Mouse (Mus musculus): ENCODE data around the gene Rnasel.
A peak's percentile ranks its signal among the peaks of the same experiment; 100 is the strongest.
"Not testable (repeated sequence)": the region's sequence is repeated elsewhere in the genome, so short reads cannot be mapped to it uniquely, and the experiment has no call there.

Gene Rnasel

DNA sequence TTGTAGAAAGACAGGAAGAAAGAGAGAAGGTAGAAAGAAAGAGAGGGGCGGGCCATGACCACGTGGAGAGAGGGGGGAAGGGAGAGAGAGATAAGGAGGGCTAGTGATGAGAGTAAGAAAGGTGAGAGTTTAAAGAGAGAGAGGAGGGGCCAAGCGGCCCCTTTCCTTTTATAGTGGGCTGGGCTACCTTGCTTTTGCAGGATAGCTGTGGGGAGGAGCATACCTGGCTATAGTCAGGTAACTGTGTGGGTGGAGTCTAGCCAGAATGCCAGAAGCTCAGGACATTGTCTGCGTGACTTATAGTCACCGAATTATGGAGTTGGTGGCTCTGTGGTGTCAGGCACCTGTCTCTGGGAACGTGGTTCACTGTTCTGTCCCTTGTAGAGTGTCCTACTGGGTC is 20.3 kb downstream of the Rnasel start:
- DNase-seq (ENCODE audit: low spot score): not testable (repeated sequence)

DNA sequence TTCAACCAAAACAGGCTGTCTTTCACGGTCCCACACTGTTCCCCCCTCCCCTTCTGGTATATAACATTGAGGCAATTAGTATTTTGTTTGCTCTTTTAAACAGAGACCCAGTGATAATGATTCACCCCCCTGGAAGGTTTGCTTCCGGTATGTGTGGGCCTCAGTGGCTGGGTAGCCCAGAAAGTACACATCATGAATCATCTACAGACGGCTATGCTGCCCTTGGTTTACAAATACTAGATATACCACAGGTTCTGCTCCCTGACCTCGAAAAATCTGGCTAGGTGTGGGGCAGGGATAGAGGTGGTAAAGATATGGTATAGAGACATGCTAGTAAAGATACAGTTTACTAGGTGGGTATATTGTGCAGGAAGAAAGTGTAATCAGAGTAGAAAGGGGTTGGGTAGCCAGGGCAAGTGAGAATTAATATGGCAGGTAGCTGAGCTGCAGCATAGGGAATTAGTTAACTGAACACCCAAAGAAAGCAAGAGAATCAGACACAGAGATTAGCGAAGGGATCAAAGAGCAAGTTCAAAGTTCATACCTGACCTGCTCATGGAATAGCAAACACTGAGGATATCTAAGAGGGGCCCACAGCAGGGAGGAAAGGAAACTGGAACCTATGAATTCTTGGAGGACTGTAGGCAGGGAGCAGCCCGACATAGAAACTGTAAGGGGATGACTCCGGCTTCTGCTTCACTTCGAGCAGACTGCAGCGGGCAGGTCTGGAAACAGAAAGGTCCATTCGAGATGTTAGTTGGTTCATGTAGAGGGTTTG is 21.0 kb downstream of the Rnasel start:
- no peak for DNase-seq (ENCODE audit: low spot score)

- DNase-seq (ENCODE audit: low spot score): no peak
Observed at GRCm38 (mm10) chr1:153770776-153771167, 21.5 kb downstream of the Rnasel start.

GRCm38 (mm10) chr1:153775174-153775573 is 25.9 kb downstream of the Rnasel start:
- DNase-seq (ENCODE audit: low spot score): no peak

DNA sequence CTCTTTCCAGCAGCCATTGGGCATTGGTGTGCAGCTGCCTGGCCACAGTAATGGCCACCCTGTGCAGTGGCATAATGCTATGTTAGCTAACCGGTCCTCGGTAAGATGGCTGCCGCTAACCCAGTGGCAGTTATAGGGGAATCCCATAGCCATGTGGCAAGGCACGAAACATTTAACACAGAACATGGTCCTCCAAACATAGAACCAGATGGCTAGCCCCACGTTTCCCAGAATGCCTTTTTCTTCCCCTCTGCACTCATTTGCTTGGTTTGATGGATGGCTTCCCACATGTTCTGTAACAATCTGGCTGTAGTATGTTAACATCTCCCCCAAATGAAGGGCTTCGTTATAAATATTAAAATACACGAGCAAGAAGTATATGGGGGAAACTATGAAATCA is 27.0 kb downstream of the Rnasel start:
- no peak for DNase-seq (ENCODE audit: low spot score)

DNA sequence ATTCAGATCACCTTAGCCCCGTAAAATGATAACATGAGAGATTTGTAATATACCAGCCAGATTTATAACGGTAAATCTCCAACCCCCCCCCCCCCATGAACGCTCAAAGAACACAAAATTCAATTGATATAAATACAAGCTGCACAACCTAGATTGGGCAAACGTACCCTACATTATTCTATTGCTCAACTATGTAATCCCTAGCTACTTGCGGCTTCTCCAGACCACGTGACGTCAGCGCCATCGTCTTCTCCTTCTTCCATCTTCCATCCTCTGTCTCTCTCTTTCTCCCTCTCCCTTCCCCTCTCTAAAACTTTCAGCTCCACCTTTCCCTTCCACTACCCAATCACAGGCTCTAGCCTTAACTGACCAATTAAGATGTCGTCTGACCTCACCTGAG is 29.0 kb downstream of the Rnasel start:
- no peak for DNase-seq (ENCODE audit: low spot score)

GRCm38 (mm10) chr1:153783339-153783738 is 34.1 kb downstream of the Rnasel start:
- DNase-seq (ENCODE audit: low spot score): no peak

GRCm38 (mm10) chr1:153785608-153786007 is 36.4 kb downstream of the Rnasel start:
- DNase-seq (ENCODE audit: low spot score): no peak

GRCm38 (mm10) chr1:153790708-153791107 is 41.5 kb downstream of the Rnasel start:
- DNase-seq (ENCODE audit: low spot score): no peak

DNA sequence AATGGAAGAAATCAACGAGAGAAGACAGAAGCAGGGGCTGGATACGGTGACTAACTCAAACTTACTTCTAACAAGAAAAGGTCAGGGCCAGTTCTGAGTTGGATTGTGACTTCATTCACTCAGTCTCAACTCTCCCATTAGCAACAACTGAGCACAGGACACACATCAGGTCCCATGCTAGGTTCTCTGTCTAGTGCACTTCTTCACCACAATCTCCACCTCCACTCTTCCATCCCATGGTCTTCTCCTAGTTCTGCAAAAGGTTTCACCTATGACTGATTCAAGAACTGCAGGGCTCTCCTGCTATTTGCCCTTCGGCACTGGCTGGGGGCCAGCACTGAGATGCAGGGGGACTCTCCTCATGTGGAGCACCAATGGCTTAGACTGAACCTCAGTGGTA is 45.0 kb downstream of the Rnasel start:
- DNase-seq (ENCODE audit: low spot score): no peak

GRCm38 (mm10) chr1:153802691-153803090 is 53.5 kb downstream of the Rnasel start:
- DNase-seq (ENCODE audit: low spot score): no peak

GRCm38 (mm10) chr1:153803530-153803929 is 54.3 kb downstream of the Rnasel start:
- no peak for DNase-seq (ENCODE audit: low spot score)

DNA sequence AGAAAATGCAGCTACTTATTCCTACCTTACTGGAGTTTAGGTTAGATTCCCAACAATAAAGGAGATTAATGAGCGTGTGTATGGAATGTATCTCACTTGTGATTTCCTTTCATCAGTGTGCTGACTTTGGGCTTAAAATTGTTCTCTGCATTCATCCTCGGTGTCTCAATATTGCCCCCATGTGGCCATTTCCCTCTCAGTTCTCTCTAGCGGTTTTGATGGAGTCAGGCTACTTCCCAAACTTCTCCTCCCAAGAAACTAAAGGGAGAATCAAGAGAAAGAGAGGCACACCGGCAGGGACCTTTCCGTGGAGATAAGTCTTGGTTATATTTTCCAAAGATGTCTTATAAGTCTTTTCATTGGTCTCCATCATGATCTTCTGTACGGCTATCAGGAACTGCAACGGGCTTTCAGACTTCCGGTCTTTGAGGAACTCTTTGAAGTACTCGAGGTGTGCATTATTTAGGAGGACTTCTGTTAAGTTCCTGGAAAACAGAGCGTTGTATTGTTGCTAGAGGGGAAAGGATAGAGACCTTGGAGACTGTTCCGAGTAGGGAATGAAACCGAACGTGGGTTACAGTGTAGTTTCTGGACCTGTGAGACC is 58.3 kb downstream of the Rnasel start:
- DNase-seq (ENCODE audit: low spot score): peak; percentile 69

All from embryo, embryonic 10 days (tissue).